Mouse (Mus musculus) heart, embryonic 10.5 days (tissue): Measurements from ENCODE around the gene Cit. TPM values are rescaled to one million over a fixed set of nuclear protein-coding genes. Genes with fewer than 3 reads are reported as not detected.

ENCODE experiments used
- DNase-seq: peaks from one replicate; pipeline ENCODE4 v3.0.0-alpha.2; 2017; ENCODE audit warnings: low spot score
- H3K27ac ChIP-seq: fragments of 300-500 bp; sonication (generic); 2 replicates; pipeline ENCODE4 v1.5.1; 2016; ENCODE audit warnings: mild to moderate bottlenecking
- H3K27me3 ChIP-seq: fragments of 300-500 bp; sonication (generic); 2 replicates; pipeline ENCODE4 v1.6.1; 2016; ENCODE audit warnings: mild to moderate bottlenecking; ENCODE audit not compliant: poor library complexity, insufficient read depth, severe bottlenecking
- H3K36me3 ChIP-seq: fragments of 300-500 bp; sonication (generic); 2 replicates; pipeline ENCODE4 v1.6.1; 2016; ENCODE audit warnings: mild to moderate bottlenecking, moderate library complexity
- H3K4me1 ChIP-seq: fragments of 300-500 bp; sonication (generic); 2 replicates; pipeline ENCODE4 v1.6.1; 2016; ENCODE audit warnings: mild to moderate bottlenecking
- H3K4me3 ChIP-seq: fragments of 300-500 bp; sonication (generic); 2 replicates; pipeline ENCODE4 v1.5.1; 2016; ENCODE audit warnings: mild to moderate bottlenecking, moderate library complexity
- H3K9me3 ChIP-seq: fragments of 300-500 bp; sonication (generic); 2 replicates; pipeline ENCODE4 v1.6.1; 2016; ENCODE audit warnings: mild to moderate bottlenecking, moderate library complexity
- WGBS: fragments of 180-500 bp; shearing (Covaris S2); methylation state at CpG from one replicate; pipeline ENCODE4 v1.1.7; 2016; 5-methylcytosine and 5-hydroxymethylcytosine counted together
- polyA plus RNA-seq: library from polyadenylated mRNA; unstranded; fragments of >200 nt; fragmentation: Nextera tagmentation; extraction: Ambion mirVana; gene quantifications from 2 replicates; pipeline ENCODE4 v1.2.1, GENCODE M21; 2016

Gene Cit
- polyA plus RNA-seq, 1 experiment from 2014 or later = 38.5 TPM

DNA sequence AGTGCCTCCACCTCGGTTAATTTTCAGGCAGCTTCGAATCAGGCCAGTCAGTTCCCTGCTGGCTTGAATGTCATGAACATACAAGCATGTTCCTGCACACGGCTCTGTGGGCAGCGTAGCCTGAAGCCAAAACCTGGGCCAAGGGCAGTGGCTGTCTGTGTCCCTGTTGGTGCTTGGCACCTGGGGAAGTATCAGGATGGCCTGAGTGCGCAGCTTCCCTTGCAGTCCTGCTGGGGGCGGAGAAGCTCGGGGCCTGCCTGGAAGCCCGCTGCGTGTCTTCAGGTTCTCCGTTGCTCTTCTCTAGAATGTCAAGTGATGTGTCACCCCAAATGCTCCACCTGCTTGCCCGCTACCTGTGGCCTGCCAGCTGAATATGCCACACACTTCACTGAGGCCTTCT is 140.0 kb downstream of the Cit start:
- WGBS = 92% methylated on average over 11 of the region's 11 CpGs

DNA sequence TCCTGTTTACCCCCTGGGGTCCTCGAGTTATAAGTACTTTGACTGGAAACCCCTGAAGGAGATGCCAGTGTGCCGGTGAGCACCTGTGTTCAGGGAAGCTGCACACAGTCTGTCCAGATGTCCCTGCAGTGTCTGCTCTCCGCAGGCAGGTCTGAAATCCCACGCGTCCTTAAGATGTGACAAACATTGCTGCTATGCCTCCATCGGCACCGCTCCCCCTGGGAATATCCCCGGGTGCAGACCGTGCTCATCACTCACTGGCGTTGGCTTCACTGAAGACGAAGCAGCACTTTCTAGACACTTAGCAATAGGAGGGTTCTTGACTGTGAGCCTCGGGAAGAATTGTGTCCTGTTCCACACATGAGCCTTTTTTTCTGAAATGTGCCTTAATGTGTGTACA is 142.2 kb downstream of the Cit start:
- WGBS = 85% methylated on average over 12 of the region's 12 CpGs
- Histone ChIP-seq H3K9me3 (peaks cover 2% of the 10 kb centered on the region; the same call in 1 of the 2 replicates), H3K27ac (no peak overlapping the region), H3K4me1 (peaks cover under 1% of the 10 kb centered on the region; the same call in 1 of the 2 replicates), H3K27me3 (no peaks in the 10 kb centered on the region), H3K36me3 (peaks cover 91% of the 10 kb centered on the region), H3K4me3 (no peak overlapping the region)
- no peak for DNase-seq

More for the DNA sequence above, 140.0 kb downstream of the Cit start:
- no peak for DNase-seq
- H3K27me3 ChIP-seq = no peaks in the 10 kb centered on the region
- H3K9me3 ChIP-seq = no peaks in the 10 kb centered on the region
- H3K4me1 ChIP-seq = no peaks in the 10 kb centered on the region
- H3K4me3 ChIP-seq = no peak overlapping the region
- H3K36me3 ChIP-seq = peaks cover 87% of the 10 kb centered on the region
- no peak overlapping the region for H3K27ac ChIP-seq

DNA sequence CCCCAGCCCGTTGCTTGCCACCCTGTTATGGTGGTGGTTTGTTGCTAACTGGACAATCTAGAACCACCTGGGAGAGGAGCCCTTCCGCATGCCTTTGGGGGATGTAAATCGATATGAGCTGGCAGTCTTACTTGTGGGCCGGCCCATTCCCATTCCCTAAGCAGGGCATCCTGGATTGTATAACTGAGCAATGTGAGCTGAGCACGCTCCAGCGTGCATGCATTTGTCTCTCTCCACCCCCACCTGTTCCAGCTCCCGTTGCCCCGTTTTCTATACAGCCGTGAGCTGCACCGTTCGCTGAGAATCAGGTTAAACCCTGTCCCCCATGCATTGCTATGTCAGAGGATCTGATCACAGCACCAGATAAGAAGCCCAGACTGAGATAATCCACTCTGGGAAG is 146.6 kb downstream of the Cit start:
- peaks cover 89% of the 10 kb centered on the region for H3K36me3 ChIP-seq
- no peak for DNase-seq
- peaks cover 7% of the 10 kb centered on the region for H3K4me1 ChIP-seq
- H3K27me3 ChIP-seq = no peaks in the 10 kb centered on the region
- WGBS = 96% methylated on average over 11 of the region's 11 CpGs
- H3K27ac ChIP-seq = no peak overlapping the region
- no peak overlapping the region for H3K4me3 ChIP-seq
- H3K9me3 ChIP-seq = peaks cover 2% of the 10 kb centered on the region; the same call in 1 of the 2 replicates

DNA sequence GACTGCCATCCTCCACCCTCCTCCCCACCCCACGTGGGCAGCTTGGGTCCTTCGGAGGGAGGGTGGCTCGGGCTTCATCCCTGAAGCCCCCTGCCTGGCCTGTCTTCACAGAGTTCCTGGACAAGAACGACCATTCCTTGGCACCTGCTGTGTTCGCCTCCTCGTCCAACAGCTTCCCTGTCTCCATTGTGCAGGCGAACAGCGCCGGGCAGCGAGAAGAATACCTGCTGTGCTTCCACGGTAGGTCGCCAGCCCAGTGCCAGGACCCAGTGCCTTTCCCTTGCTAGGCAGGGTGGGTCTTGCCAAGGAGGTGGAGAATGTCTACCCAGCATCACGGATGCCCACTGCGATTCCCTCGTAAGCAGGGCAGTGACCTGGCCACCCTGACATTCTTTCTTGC is 149.0 kb downstream of the Cit start:
- H3K9me3 ChIP-seq = peaks cover 2% of the 10 kb centered on the region; the same call in 1 of the 2 replicates
- H3K36me3 ChIP-seq = peaks cover 85% of the 10 kb centered on the region
- DNase-seq = no peak

DNA sequence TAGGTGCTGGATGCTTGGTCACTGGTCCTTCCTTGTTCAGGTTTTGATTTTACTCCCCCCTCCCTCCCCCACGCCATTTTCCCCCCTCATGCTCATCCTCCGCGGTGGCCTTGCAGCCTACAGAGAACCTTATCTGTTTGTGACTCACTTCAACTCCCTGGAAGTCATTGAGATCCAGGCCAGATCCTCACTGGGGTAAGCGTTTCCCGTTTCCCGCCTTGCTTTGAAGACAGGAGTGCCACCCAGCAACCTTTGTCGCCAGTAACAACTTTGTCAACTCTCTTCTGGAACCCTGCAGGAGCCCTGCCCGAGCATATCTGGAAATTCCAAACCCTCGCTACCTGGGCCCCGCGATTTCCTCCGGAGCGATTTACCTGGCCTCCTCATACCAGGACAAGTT is 152.3 kb downstream of the Cit start:
- WGBS = 46% methylated on average over 13 of the region's 13 CpGs
- Histone ChIP-seq H3K27me3 (no peaks in the 10 kb centered on the region), H3K36me3 (peaks cover 75% of the 10 kb centered on the region), H3K4me1 (peaks cover 19% of the 10 kb centered on the region), H3K4me3 (no peak overlapping the region), H3K9me3 (no peaks in the 10 kb centered on the region), H3K27ac (no peak overlapping the region)
- DNase-seq = no peak

More for the DNA sequence above, 149.0 kb downstream of the Cit start:
- no peak overlapping the region for H3K27ac ChIP-seq
- H3K4me1 ChIP-seq = peaks cover 20% of the 10 kb centered on the region
- no peaks in the 10 kb centered on the region for H3K27me3 ChIP-seq
- WGBS = 91% methylated on average over 15 of the region's 15 CpGs
- H3K4me3 ChIP-seq = no peak overlapping the region

DNA sequence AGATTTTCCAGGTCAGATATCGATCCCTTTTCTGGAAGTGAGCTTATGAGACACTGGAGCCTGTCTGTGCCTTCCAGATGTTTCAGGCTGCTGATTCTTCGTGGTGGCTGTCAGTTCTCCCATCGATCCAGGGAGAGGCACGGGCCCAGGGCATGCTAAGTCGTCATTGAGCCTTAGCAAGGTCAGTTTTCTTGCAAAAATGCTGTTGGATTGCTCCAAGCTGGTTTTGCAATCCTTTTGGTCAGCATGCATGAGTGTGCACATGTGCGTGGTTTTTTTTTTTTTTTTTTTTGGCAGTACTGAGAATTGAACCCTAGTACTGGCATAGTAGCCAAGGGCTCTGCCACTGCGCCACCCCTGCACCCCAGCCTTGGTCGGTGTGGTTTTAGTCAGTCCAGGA is 158.1 kb downstream of the Cit start:
- WGBS = 85% methylated on average over 8 of the region's 8 CpGs
- H3K4me1 ChIP-seq = peaks cover 11% of the 10 kb centered on the region
- peaks cover 45% of the 10 kb centered on the region for H3K36me3 ChIP-seq
- no peak overlapping the region for H3K4me3 ChIP-seq
- no peaks in the 10 kb centered on the region for H3K9me3 ChIP-seq
- no peak for DNase-seq
- H3K27me3 ChIP-seq = no peaks in the 10 kb centered on the region
- no peak overlapping the region for H3K27ac ChIP-seq

DNA sequence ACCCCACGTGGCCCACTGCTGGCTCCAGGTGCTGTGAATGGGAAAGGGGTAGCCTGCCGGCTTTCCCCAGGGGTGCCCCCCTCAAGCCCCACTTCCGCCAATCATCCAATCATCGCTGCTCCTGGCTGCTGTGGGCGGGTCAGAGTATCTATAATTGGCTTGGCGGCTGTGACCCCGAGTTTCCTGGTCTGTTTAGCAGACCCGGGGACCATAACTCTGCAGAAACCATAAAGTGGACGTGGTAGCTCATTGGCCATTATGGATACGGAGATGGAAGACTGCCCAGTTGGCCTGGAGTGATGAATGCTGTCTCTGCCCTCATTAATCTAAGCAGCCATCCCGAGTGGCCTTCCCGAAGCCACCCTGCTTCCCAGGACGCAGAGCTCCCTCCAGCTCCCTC is 158.7 kb downstream of the Cit start:
- Histone ChIP-seq H3K27me3 (no peaks in the 10 kb centered on the region), H3K4me3 (peak overlapping the region; percentile 18; the same call in 1 of the 2 replicates), H3K36me3 (peaks cover 41% of the 10 kb centered on the region), H3K4me1 (peaks cover 11% of the 10 kb centered on the region), H3K9me3 (no peaks in the 10 kb centered on the region), H3K27ac (no peak overlapping the region)
- WGBS = 46% methylated on average over 13 of the region's 13 CpGs
- no peak for DNase-seq

DNA sequence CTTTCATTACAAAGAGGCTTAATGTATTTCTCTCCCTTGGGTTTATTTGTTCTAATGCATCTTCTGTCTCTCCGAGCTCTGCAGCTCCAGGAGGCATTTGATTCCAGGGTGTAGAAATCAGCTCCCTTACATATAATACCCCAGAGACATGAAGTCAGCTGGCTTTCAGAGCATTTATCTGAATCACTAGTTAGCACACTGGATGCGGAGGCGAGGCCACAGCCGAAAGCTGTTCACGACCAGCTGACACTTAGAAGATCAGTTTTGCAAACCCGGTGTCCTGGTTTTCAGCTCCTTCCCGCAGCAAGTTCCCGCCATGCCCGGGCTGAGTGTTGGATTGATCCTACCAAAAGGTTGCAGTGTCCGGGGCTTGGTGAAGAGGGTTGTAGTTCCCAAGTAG is 159.2 kb downstream of the Cit start:
- Histone ChIP-seq H3K4me3 (no peak overlapping the region), H3K27me3 (no peaks in the 10 kb centered on the region), H3K4me1 (peaks cover 11% of the 10 kb centered on the region), H3K27ac (no peak overlapping the region), H3K36me3 (peaks cover 38% of the 10 kb centered on the region), H3K9me3 (no peaks in the 10 kb centered on the region)
- WGBS = 89% methylated on average over 10 of the region's 10 CpGs
- DNase-seq = no peak

DNA sequence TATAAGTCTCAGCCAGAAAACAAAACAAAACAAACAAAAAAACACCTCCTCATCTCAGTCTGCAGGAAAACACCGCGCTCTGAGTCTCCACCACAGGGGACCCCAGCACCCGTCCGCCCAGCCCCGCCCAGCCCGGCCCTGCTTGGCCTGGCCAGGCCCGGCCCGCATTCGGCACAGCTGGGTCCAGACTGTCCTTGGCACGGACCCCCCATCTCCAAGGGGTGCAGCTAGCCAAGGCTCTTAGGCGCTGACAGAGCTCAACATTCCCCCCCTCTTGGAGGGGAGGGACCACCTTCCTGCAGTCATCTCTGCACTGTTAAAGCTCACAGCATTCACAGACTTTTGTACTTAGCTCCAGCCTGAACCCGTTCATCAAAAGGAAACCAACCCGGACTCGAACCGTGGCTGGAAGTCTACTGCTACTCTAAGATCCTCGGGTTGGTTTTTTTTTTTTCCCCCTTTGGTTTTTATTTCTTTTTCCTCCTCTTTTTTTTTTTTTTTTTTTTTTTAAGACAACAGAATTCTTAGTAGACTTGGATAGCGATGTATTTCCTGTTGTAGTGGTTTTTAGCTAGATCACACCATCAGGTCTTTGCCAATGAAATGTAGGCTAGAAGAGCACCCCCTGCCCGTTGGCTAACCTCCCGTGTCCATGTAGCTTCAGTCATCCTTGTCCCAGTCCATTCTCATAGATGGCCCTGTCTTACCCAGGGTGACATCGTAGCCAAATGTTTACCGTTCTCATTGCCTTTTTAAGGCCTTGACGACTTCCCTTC is 161.4 kb downstream of the Cit start:
- 61% methylated on average over 22 of the region's 22 CpGs for WGBS
- H3K4me1 ChIP-seq = peaks cover 15% of the 10 kb centered on the region

DNA sequence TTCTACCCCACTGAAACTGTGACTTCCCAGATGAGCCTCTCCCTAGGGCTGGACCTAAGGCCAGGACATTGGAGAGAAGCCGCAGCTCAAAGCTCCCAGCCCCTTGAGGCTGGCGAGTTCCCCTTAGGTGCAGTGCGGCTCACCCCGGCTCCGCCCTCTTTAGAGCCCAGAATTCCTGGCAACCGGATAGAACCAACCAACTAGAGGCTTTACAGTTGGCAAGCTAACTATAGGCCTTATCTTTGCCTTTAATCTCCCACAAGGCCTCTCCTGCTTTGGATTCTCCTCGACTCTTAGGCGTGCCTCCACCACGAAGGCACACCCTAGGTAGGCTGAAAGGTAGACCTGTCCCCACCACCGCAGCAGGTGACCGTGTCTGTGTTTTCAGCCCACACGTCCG is 162.6 kb downstream of the Cit start:
- no peaks in the 10 kb centered on the region for H3K9me3 ChIP-seq
- no peak overlapping the region for H3K27ac ChIP-seq
- WGBS = 73% methylated on average over 13 of the region's 13 CpGs
- H3K36me3 ChIP-seq = peaks cover 16% of the 10 kb centered on the region; the same call in 1 of the 2 replicates
- no peaks in the 10 kb centered on the region for H3K27me3 ChIP-seq
- no peak for DNase-seq
- H3K4me3 ChIP-seq = no peak overlapping the region
- H3K4me1 ChIP-seq = peaks cover 15% of the 10 kb centered on the region

More for the DNA sequence above, 161.4 kb downstream of the Cit start:
- Histone ChIP-seq H3K27me3 (no peaks in the 10 kb centered on the region), H3K36me3 (peaks cover 19% of the 10 kb centered on the region; the same call in 1 of the 2 replicates), H3K27ac (no peak overlapping the region), H3K4me3 (no peak overlapping the region), H3K9me3 (no peaks in the 10 kb centered on the region)
- DNase-seq = no peak

DNA sequence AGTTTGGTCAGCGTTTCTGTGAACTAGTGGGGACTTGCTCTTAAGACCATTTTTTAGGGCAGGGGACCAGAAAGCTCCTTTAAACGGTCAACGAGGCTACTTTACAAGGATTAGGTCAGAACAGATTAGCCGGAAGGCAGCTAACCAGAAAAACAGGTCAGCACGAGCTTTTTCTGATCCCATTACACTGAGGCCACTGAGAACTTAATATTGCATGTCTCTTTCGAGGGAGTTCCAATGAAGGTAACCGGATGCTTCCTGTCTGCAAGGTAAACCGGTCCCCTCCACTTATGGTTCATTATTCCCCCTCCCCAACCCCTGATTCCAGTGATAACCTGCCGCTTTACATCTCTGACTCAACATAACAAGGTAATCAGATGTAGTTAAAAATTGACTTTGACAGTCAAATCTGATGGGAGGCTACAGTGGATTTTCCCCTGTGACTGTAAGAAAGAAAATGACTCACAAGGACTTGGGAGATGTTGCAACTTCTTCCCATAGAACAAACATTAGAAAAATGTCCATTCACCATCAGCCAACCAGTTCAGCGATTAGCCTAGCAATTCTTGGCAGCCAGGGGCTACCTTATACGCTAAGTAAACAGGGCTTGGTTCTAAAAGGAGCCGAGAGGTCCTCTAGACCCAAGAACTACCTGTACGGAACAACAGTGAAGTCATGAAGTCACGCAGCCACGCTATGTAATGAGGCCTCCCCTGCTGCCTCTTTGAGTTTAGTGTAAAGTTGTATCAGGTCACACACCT is 164.2 kb downstream of the Cit start:
- Histone ChIP-seq H3K4me3 (no peak overlapping the region), H3K9me3 (no peaks in the 10 kb centered on the region), H3K4me1 (peaks cover 11% of the 10 kb centered on the region), H3K27ac (no peak overlapping the region), H3K27me3 (no peaks in the 10 kb centered on the region), H3K36me3 (peaks cover 32% of the 10 kb centered on the region)
- DNase-seq = no peak
- WGBS = 80% methylated on average over 15 of the region's 15 CpGs

DNA sequence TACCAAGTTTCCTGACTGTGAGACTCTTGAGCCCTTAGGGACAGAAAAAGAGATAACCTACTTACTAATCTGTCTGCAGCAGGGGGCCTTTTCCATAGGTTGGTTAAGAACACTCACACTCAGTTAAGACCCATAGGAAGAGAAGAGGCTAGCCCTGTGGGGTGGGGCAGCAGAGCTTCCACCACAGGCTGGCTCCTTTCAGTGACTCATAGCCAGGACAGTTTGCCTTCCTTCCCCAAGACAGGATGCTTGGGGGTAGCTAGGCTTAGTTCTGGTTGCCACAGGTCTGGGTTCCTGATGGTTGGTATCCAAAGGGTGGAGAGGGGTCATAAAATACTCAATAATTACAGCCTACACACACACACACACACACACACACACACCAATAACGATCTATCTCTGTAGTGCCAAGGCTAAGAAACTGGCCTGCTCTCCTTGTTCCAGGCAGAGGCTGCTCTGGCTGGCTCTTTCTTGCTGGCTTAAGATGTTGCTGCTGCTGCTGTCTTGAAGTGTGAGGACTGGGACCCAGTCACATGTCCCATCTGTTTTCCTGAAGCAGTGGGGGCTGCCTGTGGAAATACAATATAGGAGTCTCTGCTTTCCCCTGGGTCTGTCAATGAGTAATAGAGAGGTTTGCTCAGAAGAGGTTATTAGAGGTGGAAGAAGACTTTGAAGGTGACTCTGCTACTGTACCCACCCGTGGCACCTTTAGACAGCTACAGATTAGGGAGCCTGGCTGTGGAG is 165.0 kb downstream of the Cit start:
- H3K27me3 ChIP-seq = no peaks in the 10 kb centered on the region
- H3K4me1 ChIP-seq = peaks cover 11% of the 10 kb centered on the region
- H3K36me3 ChIP-seq = peaks cover 37% of the 10 kb centered on the region
- no peaks in the 10 kb centered on the region for H3K9me3 ChIP-seq
- no peak overlapping the region for H3K27ac ChIP-seq
- 71% methylated on average over 2 of the region's 2 CpGs for WGBS
- H3K4me3 ChIP-seq = no peak overlapping the region
- DNase-seq = no peak

DNA sequence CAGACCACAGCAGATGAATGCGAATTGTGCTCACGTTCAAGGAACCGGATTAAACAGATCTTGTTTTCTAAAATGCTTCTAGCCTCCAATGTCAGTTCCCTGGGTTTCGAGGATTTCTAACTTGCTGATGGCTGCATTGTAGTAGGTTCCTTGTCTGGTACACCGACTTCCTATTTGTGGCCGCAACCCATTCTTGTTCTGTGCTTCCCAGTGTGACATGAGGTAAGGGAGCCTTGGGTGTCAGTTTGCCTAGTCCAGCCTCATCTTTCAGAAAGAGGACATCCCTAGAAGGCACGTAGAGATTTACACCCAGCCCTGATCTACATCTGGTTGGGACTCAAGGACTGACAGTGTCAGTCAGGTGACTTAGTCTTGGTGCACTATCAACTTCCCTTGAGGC is 166.6 kb downstream of the Cit start:
- Histone ChIP-seq H3K27ac (no peak overlapping the region), H3K4me3 (no peak overlapping the region), H3K4me1 (peaks cover 8% of the 10 kb centered on the region), H3K9me3 (no peaks in the 10 kb centered on the region), H3K36me3 (peaks cover 45% of the 10 kb centered on the region), H3K27me3 (no peaks in the 10 kb centered on the region)
- DNase-seq = no peak
- 89% methylated on average over 7 of the region's 7 CpGs for WGBS
